Comparison of ENCODE assay signal across 8 mouse cellular contexts in the genomic region with DNA sequence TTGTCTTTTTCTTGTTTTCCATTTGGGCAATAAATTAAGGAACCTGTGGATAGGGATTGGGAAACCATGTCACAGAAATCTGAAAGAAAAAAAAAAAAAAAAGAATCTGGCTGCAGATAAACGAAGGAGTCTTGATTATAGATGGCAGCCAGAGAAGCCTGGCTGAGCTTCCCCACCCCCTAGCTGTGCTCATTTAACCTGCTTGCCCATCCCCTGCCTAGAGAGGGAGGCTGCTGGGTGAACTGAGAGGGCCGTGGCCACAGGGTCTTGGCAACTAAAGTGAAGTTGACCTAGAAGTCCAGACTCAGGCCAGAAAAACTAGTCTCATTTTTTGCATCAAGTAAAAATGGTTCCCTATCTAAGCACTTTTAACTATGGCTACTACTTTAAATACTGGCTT. TPM values are rescaled to one million over a fixed set of nuclear protein-coding genes. Genes with fewer than 3 reads are reported as not detected.
DNase-seq lines count a peak whose midpoint lies in the region; ATAC-seq and TF ChIP-seq lines count a peak whose summit lies in the region.

No protein-coding gene starts in this region.

- peak overlapping the region; percentile 82 for H3K9ac ChIP-seq in forebrain, embryonic 13.5 days
- peak overlapping the region; percentile 83 for H3K9ac ChIP-seq in neural tube, embryonic 11.5 days (ENCODE audit: low read length)

- no peaks in the 10 kb centered on the region for H3K27me3 ChIP-seq in forebrain, embryonic 13.5 days
- H3K27me3 ChIP-seq in neural tube, embryonic 11.5 days (ENCODE audit: control insufficient read depth, insufficient read depth, low read length): no peaks in the 10 kb centered on the region

- peak overlapping the region; percentile 97 for H3K4me2 ChIP-seq in forebrain, embryonic 13.5 days
- H3K4me2 ChIP-seq in neural tube, embryonic 11.5 days (ENCODE audit: low read depth): peak overlapping the region; percentile 97

- H3K4me1 ChIP-seq in forebrain, embryonic 13.5 days: peaks cover 48% of the 10 kb centered on the region
- peaks cover 7% of the 10 kb centered on the region; the same call in 1 of the 2 replicates for H3K4me1 ChIP-seq in neural tube, embryonic 11.5 days (ENCODE audit: control insufficient read depth, insufficient read depth, low read length)

- peaks cover 57% of the 10 kb centered on the region for H3K36me3 ChIP-seq in forebrain, embryonic 13.5 days (ENCODE audit: poor library complexity, severe bottlenecking)
- H3K36me3 ChIP-seq in neural tube, embryonic 11.5 days (ENCODE audit: control insufficient read depth, insufficient read depth, low read length): peaks cover 6% of the 10 kb centered on the region

- peak overlapping the region; percentile 99 for H3K27ac ChIP-seq in layer of hippocampus, adult 2 months
- peak overlapping the region; percentile 97 for H3K27ac ChIP-seq in forebrain, embryonic 13.5 days
- peak overlapping the region; percentile 94 for H3K27ac ChIP-seq in neural tube, embryonic 11.5 days (ENCODE audit: low read depth, low read length)

- H3K4me3 ChIP-seq in layer of hippocampus, adult 2 months: peak overlapping the region; percentile 86
- H3K4me3 ChIP-seq in forebrain, embryonic 13.5 days: peak overlapping the region; percentile 64
- peak overlapping the region; percentile 58 for H3K4me3 ChIP-seq in neural tube, embryonic 11.5 days (ENCODE audit: low read depth, low read length)

- H3K9me3 ChIP-seq in forebrain, embryonic 13.5 days (replicated peaks): no peaks in the 10 kb centered on the region
- H3K9me3 ChIP-seq in neural tube, embryonic 11.5 days (ENCODE audit: control insufficient read depth, low read length): no peaks in the 10 kb centered on the region

- WGBS in forebrain, embryonic 13.5 days: 2% methylated on average over 2 of the region's 2 CpGs
- 7% methylated on average over 2 of the region's 2 CpGs for WGBS in neural tube, embryonic 11.5 days

- no peak for TF ChIP-seq CTCF in layer of hippocampus, adult 2 months (conservative IDR thresholded peaks at IDR 0.05)

- DNase-seq in layer of hippocampus, adult 2 months (ENCODE audit: low spot score in 2 of 2): no peak
- DNase-seq in layer of hippocampus, adult 8-10 months (ENCODE audit: low spot score in 2 of 2): no peak
- peak; percentile 27 for DNase-seq in ZHBTc4 (ENCODE audit: low read depth, low spot score)
- peak; percentile 30 for DNase-seq in kidney, postnatal 14 days
- DNase-seq in neural tube, embryonic 11.5 days (ENCODE audit: low spot score): peak; percentile 46

- ATAC-seq in forebrain, embryonic 13.5 days: no peak
- no peak for ATAC-seq in neural tube, embryonic 11.5 days (ENCODE audit: insufficient read depth, low FRiP score, low TSS enrichment)
- no peak for ATAC-seq in granulocyte monocyte progenitor cell, adult 5-6 weeks (replicated peaks; ENCODE audit: poor library complexity, severe bottlenecking)
- ATAC-seq in inflammation-experienced regulatory T-cells, adult 6 months: no peak

RNA-seq across cellular contexts. Expression of gene Fbxl22, which starts 3.4 kb away (rescaled TPM):
- under 1 TPM; 0.22 to 0.38 TPM for total RNA-seq in layer of hippocampus, adult 2 months (2021)
- total RNA-seq in layer of hippocampus, adult 8-10 months (2022): under 1 TPM; 0.16 to 0.39 (median 0.23) TPM
- polyA plus RNA-seq in forebrain, embryonic 13.5 days (2015; fragmentation: Nextera tagmentation; extraction: Ambion mirVana): 2.5 and 2.6 TPM in 2 replicates
- 2.8 and 3.0 TPM in 2 replicates for polyA plus RNA-seq in neural tube, embryonic 11.5 days (2014; fragmentation: Nextera tagmentation; extraction: Ambion mirVana)
- total RNA-seq in granulocyte monocyte progenitor cell, adult 5-6 weeks (2014; fragmentation: Nextera tagmentation): 0.60 TPM in 1 of 2 replicates, not detected in the other
- 0.62 and 1.0 TPM in 2 replicates for total RNA-seq in granulocyte monocyte progenitor cell, adult 5-6 weeks (2017)
- polyA plus RNA-seq in inflammation-experienced regulatory T-cells, adult 6 months (2017; shearing (Covaris generic)): 1 to 10 TPM; 2.1 to 3.2 (median 3.1) TPM

Comparison
In these comparisons a context has a peak if more than half of its experiments do, and no peak if none do; other contexts are left out.
1. DNase-seq: peak in ZHBTc4 (single experiment), kidney, postnatal 14 days (single experiment) and neural tube, embryonic 11.5 days (single experiment); none in layer of hippocampus, adult 2 months (0 of 2) and layer of hippocampus, adult 8-10 months (0 of 2).
2. Peak in every context shown above with its lines, with median percentiles within 50 percentile points of each other: H3K27ac ChIP-seq and H3K4me3 ChIP-seq.